Mouse (Mus musculus): ENCODE measurements around the gene Galt.

Galt gene

DNA sequence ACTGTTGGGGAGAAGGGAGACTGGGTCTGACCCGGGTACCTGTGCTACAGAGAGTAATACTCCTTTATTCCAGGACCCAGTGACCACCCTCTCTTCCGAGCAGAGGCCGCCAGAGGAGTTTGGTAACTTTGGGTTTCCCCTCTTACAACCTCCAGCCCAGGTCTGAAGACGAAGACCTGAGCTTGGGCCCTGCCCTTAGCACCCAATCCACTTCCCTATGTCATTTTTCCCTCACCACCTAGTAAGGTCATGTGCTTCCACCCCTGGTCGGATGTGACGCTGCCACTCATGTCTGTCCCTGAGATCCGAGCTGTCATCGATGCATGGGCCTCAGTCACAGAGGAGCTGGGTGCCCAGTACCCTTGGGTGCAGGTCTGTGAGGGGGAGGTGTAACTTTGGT lies 1.4 kb downstream of the Galt start:
- Histone ChIP-seq H3K27me3 (ENCODE audit: insufficient read depth, low read length) (no peaks in the 10 kb centered on the region), H3K9me3 (ENCODE audit: low read length) (no peaks in the 10 kb centered on the region), H3K4me3 (replicated peaks; ENCODE audit: low read length) (peak overlapping the region; percentile 94), H3K36me3 (ENCODE audit: insufficient read depth, low read length) (peaks cover 31% of the 10 kb centered on the region), H3K4me1 (replicated peaks; ENCODE audit: low read depth, low read length) (peaks cover 63% of the 10 kb centered on the region)
- no peak for TF ChIP-seq NANOG (IDR thresholded peaks at IDR 0.05; ENCODE audit: borderline replicate concordance, low read length)
- no peak for TF ChIP-seq POU5F1 (IDR thresholded peaks at IDR 0.05; ENCODE audit: borderline replicate concordance, low read length)
- TF ChIP-seq CTCF (conservative IDR thresholded peaks at IDR 0.05; ENCODE audit: low read length) = no peak

DNA sequence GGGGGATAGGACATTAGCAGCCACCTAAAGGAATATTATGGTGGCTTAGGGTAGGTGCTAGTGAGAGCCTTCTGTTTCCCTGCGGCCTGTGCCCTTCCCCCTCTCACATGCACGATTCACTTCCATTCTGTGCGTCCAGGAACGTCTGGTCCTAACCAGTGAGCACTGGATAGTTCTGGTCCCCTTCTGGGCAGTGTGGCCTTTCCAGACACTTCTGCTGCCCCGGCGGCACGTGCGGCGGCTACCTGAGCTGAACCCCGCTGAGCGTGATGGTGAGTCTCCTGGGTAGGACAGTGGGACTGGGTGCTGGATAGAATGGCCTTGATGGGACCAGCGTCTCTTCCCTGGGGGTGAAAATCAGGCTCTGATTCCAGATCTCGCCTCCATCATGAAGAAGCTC lies 2.3 kb downstream of the Galt start:
- TF ChIP-seq NANOG (IDR thresholded peaks at IDR 0.05; ENCODE audit: borderline replicate concordance, low read length) (no peak), POU5F1 (IDR thresholded peaks at IDR 0.05; ENCODE audit: borderline replicate concordance, low read length) (no peak), CTCF (conservative IDR thresholded peaks at IDR 0.05; ENCODE audit: low read length) (no peak)
- Histone ChIP-seq H3K36me3 (ENCODE audit: insufficient read depth, low read length) (peaks cover 31% of the 10 kb centered on the region), H3K27me3 (ENCODE audit: insufficient read depth, low read length) (no peaks in the 10 kb centered on the region), H3K4me1 (replicated peaks; ENCODE audit: low read depth, low read length) (peaks cover 71% of the 10 kb centered on the region), H3K9me3 (ENCODE audit: low read length) (no peaks in the 10 kb centered on the region), H3K4me3 (replicated peaks; ENCODE audit: low read length) (no peak overlapping the region; the same call in 1 of the 2 replicates)

DNA sequence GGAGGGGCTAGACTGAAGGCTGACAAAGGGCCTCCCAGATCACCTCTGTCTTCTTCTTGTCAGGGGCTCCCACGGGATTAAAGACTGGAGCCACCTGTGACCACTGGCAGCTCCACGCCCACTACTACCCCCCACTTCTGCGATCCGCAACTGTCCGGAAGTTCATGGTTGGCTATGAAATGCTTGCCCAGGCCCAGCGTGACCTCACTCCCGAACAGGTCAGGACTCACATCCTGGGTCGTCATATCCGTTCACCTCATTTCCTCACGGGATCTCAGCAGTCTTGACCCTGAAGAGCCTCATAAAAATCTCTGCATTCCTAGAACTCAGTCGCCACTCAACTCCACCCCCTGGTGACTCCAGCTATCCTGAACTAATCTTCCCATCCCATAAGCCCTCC lies 3.0 kb downstream of the Galt start:
- Histone ChIP-seq H3K9me3 (ENCODE audit: low read length) (no peaks in the 10 kb centered on the region), H3K4me1 (replicated peaks; ENCODE audit: low read depth, low read length) (peaks cover 78% of the 10 kb centered on the region), H3K4me3 (replicated peaks; ENCODE audit: low read length) (no peak overlapping the region), H3K27me3 (ENCODE audit: insufficient read depth, low read length) (no peaks in the 10 kb centered on the region), H3K36me3 (ENCODE audit: insufficient read depth, low read length) (peaks cover 31% of the 10 kb centered on the region)
- TF ChIP-seq POU5F1 (IDR thresholded peaks at IDR 0.05; ENCODE audit: borderline replicate concordance, low read length) = no peak
- no peak for TF ChIP-seq NANOG (IDR thresholded peaks at IDR 0.05; ENCODE audit: borderline replicate concordance, low read length)
- no peak for TF ChIP-seq CTCF (conservative IDR thresholded peaks at IDR 0.05; ENCODE audit: low read length)

DNA sequence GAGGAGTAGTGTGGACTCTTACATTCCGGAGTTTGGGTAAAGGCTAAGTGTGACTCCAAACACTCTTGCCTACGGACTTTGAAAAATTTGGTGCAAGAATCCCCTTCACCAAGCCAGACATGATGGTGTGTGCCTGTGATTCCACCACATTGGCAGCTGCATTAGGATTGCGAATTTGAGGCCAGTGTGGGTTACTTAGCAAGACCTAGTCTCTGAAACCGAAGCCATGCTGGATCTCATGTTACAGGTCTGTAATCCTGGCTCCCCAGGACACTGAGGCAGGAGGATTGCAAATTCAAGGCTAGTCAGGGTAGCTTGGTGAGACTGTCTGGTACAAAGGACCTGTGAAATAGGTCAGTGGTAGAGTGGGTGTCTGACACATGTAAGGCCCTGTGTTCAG lies 3.7 kb downstream of the Galt start:
- no peaks in the 10 kb centered on the region for H3K27me3 ChIP-seq (ENCODE audit: insufficient read depth, low read length)
- peaks cover 78% of the 10 kb centered on the region for H3K4me1 ChIP-seq (replicated peaks; ENCODE audit: low read depth, low read length)
- no peak for TF ChIP-seq NANOG (IDR thresholded peaks at IDR 0.05; ENCODE audit: borderline replicate concordance, low read length)
- no peak for TF ChIP-seq CTCF (conservative IDR thresholded peaks at IDR 0.05; ENCODE audit: low read length)
- TF ChIP-seq POU5F1 (IDR thresholded peaks at IDR 0.05; ENCODE audit: borderline replicate concordance, low read length) = no peak
- peaks cover 31% of the 10 kb centered on the region for H3K36me3 ChIP-seq (ENCODE audit: insufficient read depth, low read length)
- H3K9me3 ChIP-seq (ENCODE audit: low read length) = no peaks in the 10 kb centered on the region
- no peak overlapping the region for H3K4me3 ChIP-seq (replicated peaks; ENCODE audit: low read length)

DNA sequence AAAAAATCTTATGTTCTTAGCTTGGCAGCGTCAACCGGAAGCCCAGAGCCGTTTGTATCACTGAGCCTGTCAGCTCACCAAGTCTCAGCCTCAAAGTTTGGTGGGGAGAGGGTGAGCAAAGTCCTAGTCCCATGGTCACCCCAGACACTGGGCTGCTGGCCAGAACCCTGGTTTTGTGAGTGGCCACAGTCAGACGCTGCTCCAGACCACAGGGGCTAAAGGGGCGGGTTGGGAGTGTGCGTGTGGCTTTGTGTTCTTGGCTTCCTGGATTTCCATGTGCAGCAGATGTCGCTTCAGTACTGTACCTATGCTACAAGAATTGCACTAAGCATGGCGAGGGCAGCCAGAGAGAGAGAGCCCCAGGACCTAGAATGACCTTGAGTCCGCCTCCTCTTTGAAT lies 4.2 kb downstream of the Galt start:
- Histone ChIP-seq H3K4me3 (replicated peaks; ENCODE audit: low read length) (no peak overlapping the region), H3K4me1 (replicated peaks; ENCODE audit: low read depth, low read length) (peaks cover 75% of the 10 kb centered on the region), H3K27me3 (ENCODE audit: insufficient read depth, low read length) (no peaks in the 10 kb centered on the region), H3K9me3 (ENCODE audit: low read length) (no peaks in the 10 kb centered on the region), H3K36me3 (ENCODE audit: insufficient read depth, low read length) (peaks cover 31% of the 10 kb centered on the region)
- no peak for TF ChIP-seq NANOG (IDR thresholded peaks at IDR 0.05; ENCODE audit: borderline replicate concordance, low read length)
- no peak for TF ChIP-seq POU5F1 (IDR thresholded peaks at IDR 0.05; ENCODE audit: borderline replicate concordance, low read length)
- TF ChIP-seq CTCF (conservative IDR thresholded peaks at IDR 0.05; ENCODE audit: low read length) = no peak

DNA sequence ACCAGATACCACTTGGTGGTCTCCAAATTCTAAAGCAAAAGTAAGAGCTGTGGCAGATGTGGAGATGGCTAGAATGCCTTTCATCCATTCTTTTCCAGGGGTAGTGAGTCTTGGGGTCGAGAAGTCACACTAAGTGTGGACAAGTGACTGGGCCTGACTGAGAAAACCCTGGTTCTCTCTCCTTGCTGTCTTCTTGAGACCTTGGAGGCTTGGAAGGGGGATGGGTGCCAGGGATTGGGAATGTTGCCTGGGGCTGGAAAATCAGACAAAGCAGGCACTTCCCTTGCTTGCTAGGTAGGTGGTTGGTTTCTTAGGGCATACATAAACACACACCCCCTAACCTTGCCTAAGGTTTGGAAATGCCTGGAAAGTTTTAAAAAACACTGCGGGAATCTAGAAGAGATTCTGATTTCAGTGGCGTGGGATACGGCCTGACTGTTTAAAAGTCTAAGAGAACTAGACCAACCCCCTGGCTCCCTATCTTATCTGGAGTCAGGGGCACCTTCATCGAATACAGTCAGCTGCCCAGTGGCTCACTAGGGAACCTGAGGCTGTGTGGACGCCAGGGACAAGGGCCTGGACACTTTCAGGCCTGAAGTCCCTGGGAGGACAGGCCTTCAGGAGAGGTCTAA lies 4.7 kb downstream of the Galt start:
- peak overlapping the region; percentile 64 for H3K4me3 ChIP-seq (replicated peaks; ENCODE audit: low read length)
- H3K4me1 ChIP-seq (replicated peaks; ENCODE audit: low read depth, low read length) = peaks cover 69% of the 10 kb centered on the region
- TF ChIP-seq POU5F1 (IDR thresholded peaks at IDR 0.05; ENCODE audit: borderline replicate concordance, low read length) = no peak
- no peak for TF ChIP-seq CTCF (conservative IDR thresholded peaks at IDR 0.05; ENCODE audit: low read length)
- no peak for TF ChIP-seq NANOG (IDR thresholded peaks at IDR 0.05; ENCODE audit: borderline replicate concordance, low read length)
- peaks cover 31% of the 10 kb centered on the region for H3K36me3 ChIP-seq (ENCODE audit: insufficient read depth, low read length)
- H3K27me3 ChIP-seq (ENCODE audit: insufficient read depth, low read length) = no peaks in the 10 kb centered on the region
- no peaks in the 10 kb centered on the region for H3K9me3 ChIP-seq (ENCODE audit: low read length)

DNA sequence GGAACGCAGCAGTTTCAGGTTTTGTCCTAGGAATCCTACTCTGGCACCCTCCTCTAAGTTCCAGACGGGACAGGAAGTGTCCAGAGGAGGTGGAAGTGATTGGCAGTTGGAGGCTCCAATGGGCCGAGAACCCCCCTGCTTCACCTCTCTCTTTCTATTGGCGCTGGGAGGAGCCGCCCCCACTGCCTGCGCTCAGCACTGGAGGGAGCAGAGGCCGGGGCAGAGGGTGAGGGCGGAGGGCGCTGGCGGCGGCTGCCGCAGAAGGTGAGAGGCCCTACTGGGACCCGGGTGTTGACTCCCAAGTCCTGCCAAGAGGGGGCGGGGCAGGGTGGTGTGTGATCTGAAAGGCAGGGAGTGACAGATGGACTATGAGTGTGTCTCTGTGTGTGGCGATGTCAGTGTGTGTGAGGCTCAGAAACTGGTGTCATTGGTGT lies 5.3 kb downstream of the Galt start:
- peak overlapping the region; percentile 64 for H3K4me3 ChIP-seq (replicated peaks; ENCODE audit: low read length)
- TF ChIP-seq CTCF (conservative IDR thresholded peaks at IDR 0.05; ENCODE audit: low read length) = no peak
- no peak for TF ChIP-seq NANOG (IDR thresholded peaks at IDR 0.05; ENCODE audit: borderline replicate concordance, low read length)
- TF ChIP-seq POU5F1 (IDR thresholded peaks at IDR 0.05; ENCODE audit: borderline replicate concordance, low read length) = no peak
- no peaks in the 10 kb centered on the region for H3K9me3 ChIP-seq (ENCODE audit: low read length)

DNA sequence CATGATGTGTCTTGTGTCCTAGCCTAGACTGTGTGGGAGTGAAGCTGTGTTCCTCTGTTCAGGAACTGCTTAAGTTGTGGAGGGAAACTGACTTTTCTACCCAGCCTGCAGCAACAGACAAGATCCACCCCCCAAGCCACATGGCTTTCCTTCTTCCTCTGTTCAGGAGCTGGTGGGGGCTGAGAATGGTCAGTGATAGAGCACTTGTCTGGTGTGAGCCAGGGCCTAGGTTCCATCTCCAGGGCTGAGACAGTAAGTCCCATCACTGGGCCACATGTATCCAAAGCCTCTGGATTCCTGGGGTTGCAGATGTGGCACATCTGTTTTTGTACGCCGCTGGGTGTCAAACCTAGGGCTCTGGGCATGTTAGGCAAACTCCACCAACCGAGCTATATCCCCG lies 5.9 kb downstream of the Galt start:
- Histone ChIP-seq H3K4me1 (replicated peaks; ENCODE audit: low read depth, low read length) (peaks cover 67% of the 10 kb centered on the region), H3K4me3 (replicated peaks; ENCODE audit: low read length) (peak overlapping the region; percentile 64), H3K36me3 (ENCODE audit: insufficient read depth, low read length) (peaks cover 31% of the 10 kb centered on the region), H3K9me3 (ENCODE audit: low read length) (no peaks in the 10 kb centered on the region), H3K27me3 (ENCODE audit: insufficient read depth, low read length) (no peaks in the 10 kb centered on the region)
- no peak for TF ChIP-seq CTCF (conservative IDR thresholded peaks at IDR 0.05; ENCODE audit: low read length)
- TF ChIP-seq NANOG (IDR thresholded peaks at IDR 0.05; ENCODE audit: borderline replicate concordance, low read length) = no peak
- no peak for TF ChIP-seq POU5F1 (IDR thresholded peaks at IDR 0.05; ENCODE audit: borderline replicate concordance, low read length)

More for the DNA sequence above, 5.3 kb downstream of the Galt start:
- Histone ChIP-seq H3K36me3 (ENCODE audit: insufficient read depth, low read length) (peaks cover 31% of the 10 kb centered on the region), H3K27me3 (ENCODE audit: insufficient read depth, low read length) (no peaks in the 10 kb centered on the region), H3K4me1 (replicated peaks; ENCODE audit: low read depth, low read length) (peaks cover 67% of the 10 kb centered on the region)

DNA sequence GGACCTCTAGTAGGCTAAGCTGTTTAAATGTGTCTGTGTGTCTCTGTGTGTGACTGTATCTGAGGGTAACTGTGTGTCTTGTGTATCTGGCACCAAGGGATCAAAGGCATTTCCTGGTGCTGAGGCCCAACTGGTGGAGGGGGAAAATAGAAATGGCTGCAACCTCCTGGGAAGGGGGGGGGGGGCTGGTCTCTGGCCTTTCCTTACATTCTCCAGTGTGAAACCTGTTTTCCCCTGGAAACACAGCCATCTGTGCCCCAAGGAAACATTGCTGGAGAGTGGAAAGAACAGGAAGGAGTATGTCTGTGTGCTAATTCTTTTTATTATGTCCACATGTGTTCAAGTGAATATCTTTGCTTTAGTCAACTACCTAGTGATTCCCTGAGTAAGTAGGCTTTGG lies 6.7 kb downstream of the Galt start:
- H3K9me3 ChIP-seq (ENCODE audit: low read length) = no peaks in the 10 kb centered on the region
- peaks cover 28% of the 10 kb centered on the region for H3K36me3 ChIP-seq (ENCODE audit: insufficient read depth, low read length)
- TF ChIP-seq NANOG (IDR thresholded peaks at IDR 0.05; ENCODE audit: borderline replicate concordance, low read length) (no peak), CTCF (conservative IDR thresholded peaks at IDR 0.05; ENCODE audit: low read length) (no peak), POU5F1 (IDR thresholded peaks at IDR 0.05; ENCODE audit: borderline replicate concordance, low read length) (no peak)
- H3K4me3 ChIP-seq (replicated peaks; ENCODE audit: low read length) = peak overlapping the region; percentile 67; the same call in 1 of the 2 replicates
- H3K27me3 ChIP-seq (ENCODE audit: insufficient read depth, low read length) = no peaks in the 10 kb centered on the region
- peaks cover 61% of the 10 kb centered on the region for H3K4me1 ChIP-seq (replicated peaks; ENCODE audit: low read depth, low read length)
